Mouse (Mus musculus): ENCODE data around the gene Ccdc12. TPM values are rescaled to one million over a fixed set of nuclear protein-coding genes. Genes with fewer than 3 reads are reported as not detected.
A peak's percentile ranks its signal among the peaks of the same experiment; 100 is the strongest.

The Ccdc12 gene
- polyA plus RNA-seq, 1 experiment: 34.4 TPM

GRCm38 (mm10) chr9:110697465-110697864 is 41.2 kb downstream of the Ccdc12 start:
- Histone ChIP-seq H3K4me3 (ENCODE audit: insufficient read depth, low read length) (no peak overlapping the region), H3K4me1 (ENCODE audit: control insufficient read depth, insufficient read depth, low read length) (no peaks in the 10 kb centered on the region), H3K27ac (ENCODE audit: insufficient read depth, low read length) (no peak overlapping the region)
- TF ChIP-seq POLR2A (IDR thresholded peaks at IDR 0.05; ENCODE audit: low read depth, low read length) (no peak), CTCF (IDR thresholded peaks at IDR 0.05; ENCODE audit: borderline replicate concordance, insufficient read depth, low read length) (no peak)

- Histone ChIP-seq H3K4me3 (ENCODE audit: insufficient read depth, low read length) (no peak overlapping the region), H3K27ac (ENCODE audit: insufficient read depth, low read length) (no peak overlapping the region), H3K4me1 (ENCODE audit: control insufficient read depth, insufficient read depth, low read length) (no peaks in the 10 kb centered on the region)
- TF ChIP-seq CTCF (IDR thresholded peaks at IDR 0.05; ENCODE audit: borderline replicate concordance, insufficient read depth, low read length) (no peak), POLR2A (IDR thresholded peaks at IDR 0.05; ENCODE audit: low read depth, low read length) (no peak)
These were observed 43.3 kb downstream of the Ccdc12 start for GRCm38 (mm10) chr9:110699574-110699973.

GRCm38 (mm10) chr9:110701114-110702032 is 45.1 kb downstream of the Ccdc12 start:
- no peaks in the 10 kb centered on the region for H3K4me1 ChIP-seq (ENCODE audit: control insufficient read depth, insufficient read depth, low read length)
- H3K4me3 ChIP-seq (ENCODE audit: insufficient read depth, low read length): no peak overlapping the region
- TF ChIP-seq CTCF (IDR thresholded peaks at IDR 0.05; ENCODE audit: borderline replicate concordance, insufficient read depth, low read length) (no peak), POLR2A (IDR thresholded peaks at IDR 0.05; ENCODE audit: low read depth, low read length) (no peak)
- H3K27ac ChIP-seq (ENCODE audit: insufficient read depth, low read length): no peak overlapping the region

- H3K4me1 ChIP-seq (ENCODE audit: control insufficient read depth, insufficient read depth, low read length): no peaks in the 10 kb centered on the region
- no peak overlapping the region for H3K4me3 ChIP-seq (ENCODE audit: insufficient read depth, low read length)
- TF ChIP-seq CTCF (IDR thresholded peaks at IDR 0.05; ENCODE audit: borderline replicate concordance, insufficient read depth, low read length): no peak
- no peak for TF ChIP-seq POLR2A (IDR thresholded peaks at IDR 0.05; ENCODE audit: low read depth, low read length)
- H3K27ac ChIP-seq (ENCODE audit: insufficient read depth, low read length): no peak overlapping the region
These were observed 46.5 kb downstream of the Ccdc12 start for GRCm38 (mm10) chr9:110702848-110703247.

- H3K4me3 ChIP-seq (ENCODE audit: insufficient read depth, low read length): no peak overlapping the region
- no peak overlapping the region for H3K27ac ChIP-seq (ENCODE audit: insufficient read depth, low read length)
- H3K4me1 ChIP-seq (ENCODE audit: control insufficient read depth, insufficient read depth, low read length): no peaks in the 10 kb centered on the region
- TF ChIP-seq POLR2A (IDR thresholded peaks at IDR 0.05; ENCODE audit: low read depth, low read length): no peak
- TF ChIP-seq CTCF (IDR thresholded peaks at IDR 0.05; ENCODE audit: borderline replicate concordance, insufficient read depth, low read length): no peak
These were observed 47.6 kb downstream of the Ccdc12 start for GRCm38 (mm10) chr9:110703951-110704350.

GRCm38 (mm10) chr9:110706784-110707183 is 50.5 kb downstream of the Ccdc12 start:
- no peak overlapping the region for H3K27ac ChIP-seq (ENCODE audit: insufficient read depth, low read length)
- TF ChIP-seq CTCF (IDR thresholded peaks at IDR 0.05; ENCODE audit: borderline replicate concordance, insufficient read depth, low read length): no peak
- no peak for TF ChIP-seq POLR2A (IDR thresholded peaks at IDR 0.05; ENCODE audit: low read depth, low read length)
- no peak overlapping the region for H3K4me3 ChIP-seq (ENCODE audit: insufficient read depth, low read length)
- no peaks in the 10 kb centered on the region for H3K4me1 ChIP-seq (ENCODE audit: control insufficient read depth, insufficient read depth, low read length)

- peak overlapping the region; percentile 29 for H3K4me3 ChIP-seq (ENCODE audit: insufficient read depth, low read length)
- no peak overlapping the region for H3K27ac ChIP-seq (ENCODE audit: insufficient read depth, low read length)
- TF ChIP-seq POLR2A (IDR thresholded peaks at IDR 0.05; ENCODE audit: low read depth, low read length) (peak; percentile 52), CTCF (IDR thresholded peaks at IDR 0.05; ENCODE audit: borderline replicate concordance, insufficient read depth, low read length) (peak; percentile 61)
- H3K4me1 ChIP-seq (ENCODE audit: control insufficient read depth, insufficient read depth, low read length): no peaks in the 10 kb centered on the region
These were observed 53.4 kb downstream of the Ccdc12 start for GRCm38 (mm10) chr9:110709640-110710258.

- TF ChIP-seq CTCF (IDR thresholded peaks at IDR 0.05; ENCODE audit: borderline replicate concordance, insufficient read depth, low read length) (no peak), POLR2A (IDR thresholded peaks at IDR 0.05; ENCODE audit: low read depth, low read length) (no peak)
- no peak overlapping the region for H3K27ac ChIP-seq (ENCODE audit: insufficient read depth, low read length)
- H3K4me3 ChIP-seq (ENCODE audit: insufficient read depth, low read length): no peak overlapping the region
- no peaks in the 10 kb centered on the region for H3K4me1 ChIP-seq (ENCODE audit: control insufficient read depth, insufficient read depth, low read length)
These were observed 55.2 kb downstream of the Ccdc12 start for GRCm38 (mm10) chr9:110711532-110711931.

GRCm38 (mm10) chr9:110711996-110712395 is 55.7 kb downstream of the Ccdc12 start:
- Histone ChIP-seq H3K4me1 (ENCODE audit: control insufficient read depth, insufficient read depth, low read length) (no peaks in the 10 kb centered on the region), H3K4me3 (ENCODE audit: insufficient read depth, low read length) (no peak overlapping the region), H3K27ac (ENCODE audit: insufficient read depth, low read length) (no peak overlapping the region)
- TF ChIP-seq POLR2A (IDR thresholded peaks at IDR 0.05; ENCODE audit: low read depth, low read length) (no peak), CTCF (IDR thresholded peaks at IDR 0.05; ENCODE audit: borderline replicate concordance, insufficient read depth, low read length) (no peak)

GRCm38 (mm10) chr9:110712545-110712944 is 56.2 kb downstream of the Ccdc12 start:
- no peak overlapping the region for H3K27ac ChIP-seq (ENCODE audit: insufficient read depth, low read length)
- TF ChIP-seq POLR2A (IDR thresholded peaks at IDR 0.05; ENCODE audit: low read depth, low read length) (no peak), CTCF (IDR thresholded peaks at IDR 0.05; ENCODE audit: borderline replicate concordance, insufficient read depth, low read length) (no peak)
- no peaks in the 10 kb centered on the region for H3K4me1 ChIP-seq (ENCODE audit: control insufficient read depth, insufficient read depth, low read length)
- no peak overlapping the region for H3K4me3 ChIP-seq (ENCODE audit: insufficient read depth, low read length)
